Mouse (Mus musculus) olfactory bulb, adult 2 months (tissue): ENCODE data around the gene Dse.

Experiments used
- CTCF ChIP-seq: fragments of 200-500 bp; IDR thresholded peaks from 2 replicates; pipeline ENCODE4 v1.5.1; 2012; ENCODE audit warnings: low read depth, mild to moderate bottlenecking, low read length, moderate library complexity; ENCODE audit not compliant: insufficient read depth
- POLR2A ChIP-seq: fragments of 200-500 bp; IDR thresholded peaks from 2 replicates; pipeline ENCODE4 v1.6.1; 2012; ENCODE audit warnings: mild to moderate bottlenecking, low read depth, low read length, moderate library complexity; ENCODE audit not compliant: insufficient read depth

DNA sequence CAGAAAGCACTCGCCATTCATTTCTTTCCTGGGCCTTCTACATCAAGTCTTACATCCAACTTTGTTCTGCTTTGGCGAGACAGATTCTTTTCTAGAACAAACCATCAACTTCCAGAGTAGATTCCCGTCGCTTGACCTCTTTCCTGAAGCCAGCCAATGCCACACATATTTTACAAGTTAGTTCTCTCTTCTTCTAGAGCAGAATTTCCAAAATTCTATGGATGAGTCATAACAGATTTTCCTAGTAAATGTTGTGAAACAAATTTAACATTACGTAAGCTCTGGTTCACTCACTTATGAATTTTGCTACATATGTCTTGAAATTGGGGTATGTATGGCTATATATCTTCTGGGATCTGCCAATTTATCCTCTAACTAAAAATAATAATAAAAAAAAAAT lies 13.0 kb downstream of the Dse start:
- TF ChIP-seq POLR2A, result no peak
- no peak for TF ChIP-seq CTCF
